Mouse (Mus musculus) mature B cell (primary cell): ENCODE results near the gene Bnc1.

ENCODE experiments used
- in situ Hi-C: fragments of 300-500 bp; cut with MboI; formaldehyde crosslinking; loops from 2 replicates; pipeline ENCODE4 v1.14.3; 2019

Bnc1 gene

GRCm38 (mm10) chr7:81973939-81974338 lies 18.2 kb downstream of the Bnc1 start:
- in situ Hi-C loops, result loop anchor here (25.0 kb wide), 1 partner anchor 288 kb away; no protein-coding TSS in a partner anchor

GRCm38 (mm10) chr7:81973339-81973738 lies 18.8 kb downstream of the Bnc1 start:
- in situ Hi-C loops, result loop anchor here (25.0 kb wide), 1 partner anchor 289 kb away; no protein-coding TSS in a partner anchor

GRCm38 (mm10) chr7:81968975-81969374 lies 23.1 kb downstream of the Bnc1 start:
- in situ Hi-C loops, result loop anchor here (25.0 kb wide), 1 partner anchor 293 kb away; no protein-coding TSS in a partner anchor

- in situ Hi-C loops, result loop anchor here (25.0 kb wide), 1 partner anchor 294 kb away; no protein-coding TSS in a partner anchor
Observed at GRCm38 (mm10) chr7:81968451-81968850, 23.6 kb downstream of the Bnc1 start.

GRCm38 (mm10) chr7:81966195-81966594 lies 25.9 kb downstream of the Bnc1 start:
- in situ Hi-C loops, result loop anchor here (25.0 kb wide), 1 partner anchor 296 kb away; no protein-coding TSS in a partner anchor

GRCm38 (mm10) chr7:81959704-81960103 lies 32.4 kb downstream of the Bnc1 start:
- in situ Hi-C loops, result loop anchor here (25.0 kb wide), 1 partner anchor 303 kb away; no protein-coding TSS in a partner anchor

GRCm38 (mm10) chr7:81954208-81954846 lies 37.8 kb downstream of the Bnc1 start:
- in situ Hi-C loops, result loop anchor here (25.0 kb wide), 1 partner anchor 308 kb away; no protein-coding TSS in a partner anchor

- in situ Hi-C loops, result loop anchor here (25.0 kb wide), 1 partner anchor 312 kb away; no protein-coding TSS in a partner anchor
Observed at GRCm38 (mm10) chr7:81950499-81950898, 41.6 kb downstream of the Bnc1 start.

GRCm38 (mm10) chr7:81945398-81945797 lies 46.7 kb downstream of the Bnc1 start:
- in situ Hi-C loops, result no loop called here

GRCm38 (mm10) chr7:81934806-81935205 lies 57.3 kb downstream of the Bnc1 start:
- in situ Hi-C loops, result no loop called here

GRCm38 (mm10) chr7:81934267-81934745 lies 57.8 kb downstream of the Bnc1 start, which contains the start of gene Hdgfl3:
Hdgfl3 (minus strand) TSS chr7:81934473.
- in situ Hi-C loops, result no loop called here

GRCm38 (mm10) chr7:81933601-81934266 lies 58.4 kb downstream of the Bnc1 start:
- in situ Hi-C loops, result no loop called here

- in situ Hi-C loops, result no loop called here
Observed at GRCm38 (mm10) chr7:81933061-81933600, 59.0 kb downstream of the Bnc1 start.

GRCm38 (mm10) chr7:81932521-81933045 lies 59.5 kb downstream of the Bnc1 start:
- in situ Hi-C loops, result no loop called here

- in situ Hi-C loops, result no loop called here
Observed at GRCm38 (mm10) chr7:81928998-81929397, 63.1 kb downstream of the Bnc1 start.

GRCm38 (mm10) chr7:81921379-81921952 lies 70.6 kb downstream of the Bnc1 start:
- in situ Hi-C loops, result no loop called here

- in situ Hi-C loops, result no loop called here
Observed at GRCm38 (mm10) chr7:81920314-81920713, 71.8 kb downstream of the Bnc1 start.

- in situ Hi-C loops, result no loop called here
Observed at GRCm38 (mm10) chr7:81918316-81918715, 73.8 kb downstream of the Bnc1 start.
